Mouse (Mus musculus) adrenal gland, postnatal 10 days (tissue): ENCODE measurements around the gene C8g. TPM values are rescaled to one million over a fixed set of nuclear protein-coding genes. Genes with fewer than 3 reads are reported as not detected.

Experiments used
- DNase-seq: peaks from one replicate; pipeline ENCODE4 v3.0.0; 2021; ENCODE audit warnings: mixed read lengths
- total RNA-seq, 2 experiments: library from RNA; stranded (reverse); gene quantifications; 2 replicates each; pipeline ENCODE4 v1.2.3; 2021

Gene C8g
- total RNA-seq, 2 experiments from 2014 or later = 16.8 to 42.9 TPM

DNA sequence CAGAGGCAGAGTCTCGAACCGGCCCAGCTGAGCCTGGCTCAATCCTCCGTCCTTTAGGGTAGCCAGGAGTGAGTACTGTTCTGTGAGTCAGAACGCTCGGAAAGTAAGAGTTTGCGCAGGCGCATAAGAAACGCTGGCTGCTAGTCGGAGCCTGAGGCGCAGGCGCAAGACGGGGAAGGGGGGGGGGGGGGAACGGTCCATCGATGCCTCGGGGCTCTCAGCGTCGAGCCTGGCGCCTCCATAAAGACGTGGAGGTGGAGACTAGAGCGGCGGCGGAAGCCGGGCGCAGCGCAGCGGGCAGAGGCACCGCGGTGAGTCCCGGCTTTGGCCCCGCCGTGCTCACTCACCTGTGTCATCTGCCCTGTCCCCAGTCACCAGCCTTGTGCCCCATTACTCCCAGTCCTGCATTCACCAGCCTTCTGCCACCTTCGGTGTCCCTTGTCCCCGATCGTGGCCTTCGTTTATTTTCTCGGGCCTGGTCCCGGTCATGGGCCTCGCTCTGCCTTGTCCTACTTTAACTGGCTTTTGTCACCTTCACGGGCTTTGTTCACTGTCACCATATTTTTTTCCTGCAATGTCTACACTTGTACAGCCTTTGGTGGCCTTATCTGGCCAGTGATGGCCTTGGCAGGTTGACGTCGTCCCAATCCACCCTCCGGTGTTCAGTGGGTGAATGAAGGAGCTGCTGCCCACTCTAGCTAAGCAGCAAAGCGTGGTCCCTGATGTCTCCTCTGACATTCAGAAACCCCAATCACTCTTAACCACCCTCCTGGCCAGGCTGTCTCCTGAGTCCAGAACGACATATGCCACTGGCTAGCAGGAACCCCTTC, 728 bp downstream of the C8g start, which contains the start of gene Fbxw5:
Fbxw5 (plus strand) TSS at position 175 of the 830 bp plus-strand sequence.
- peak; percentile 87 for DNase-seq

DNA sequence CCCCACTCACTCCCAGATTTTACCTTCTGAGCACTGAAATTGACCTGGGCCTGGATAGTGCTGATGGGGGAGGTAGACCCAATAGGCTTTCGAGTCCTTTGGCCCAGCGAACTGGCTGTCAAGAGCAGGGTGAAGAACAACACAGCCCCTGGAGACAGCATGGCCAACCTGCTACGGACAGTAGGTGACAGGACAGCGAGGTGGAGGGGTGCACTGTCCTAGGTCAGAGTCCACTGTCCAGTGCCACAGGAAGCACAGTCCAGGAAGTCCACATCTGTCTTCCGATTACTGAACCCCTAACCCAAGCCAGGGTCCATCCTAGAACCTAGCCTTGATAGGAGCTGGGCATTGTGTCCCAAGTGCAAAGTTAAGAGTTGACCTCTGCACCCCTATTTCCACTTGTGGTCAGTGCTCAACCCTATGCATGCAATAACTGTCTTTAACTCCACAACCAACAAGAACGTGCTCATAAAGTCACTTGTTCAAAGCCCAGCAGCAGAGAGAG, 1.4 kb downstream of the C8g start:
- no peak for DNase-seq

DNA sequence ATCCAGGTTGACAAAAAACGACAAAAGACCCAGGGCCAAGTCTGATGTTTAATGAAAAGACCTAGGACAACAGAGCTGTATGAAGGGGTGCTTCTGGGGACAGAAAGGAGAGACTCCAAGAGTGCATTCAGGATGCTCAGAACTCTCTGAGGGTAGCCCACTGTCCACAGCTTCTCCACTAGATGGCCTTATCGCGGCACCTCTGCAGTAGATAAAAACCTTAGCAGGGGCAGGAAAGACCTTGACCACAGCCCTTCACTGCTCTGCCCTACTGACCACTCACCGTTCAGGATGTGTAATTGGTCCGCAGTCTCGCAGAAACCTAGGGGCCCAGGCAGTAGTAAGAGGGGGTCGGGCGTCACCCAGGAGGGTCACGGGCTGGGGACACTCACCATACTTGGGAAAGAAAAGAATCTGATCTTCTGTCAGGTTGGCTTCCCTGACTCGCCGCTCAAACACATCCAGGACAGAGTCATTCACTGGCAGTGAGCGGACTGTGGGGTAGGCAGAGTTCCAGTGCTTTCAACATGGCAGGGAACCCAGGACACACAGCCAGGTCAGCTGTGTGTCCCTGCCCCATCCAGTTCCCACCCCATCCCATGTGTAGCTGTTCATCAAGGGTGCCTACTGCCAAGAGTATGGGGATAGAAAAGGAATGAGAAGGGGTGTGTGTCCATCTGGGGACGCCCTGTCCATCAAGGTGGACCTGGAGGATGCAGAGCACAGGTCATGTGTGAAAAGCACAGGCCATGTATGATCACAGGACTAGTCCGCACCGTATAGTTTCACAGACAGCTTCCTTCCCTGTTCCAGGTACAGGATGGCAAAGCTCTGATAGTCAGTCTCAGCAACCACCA, 2.7 kb downstream of the C8g start:
- DNase-seq = no peak

DNA sequence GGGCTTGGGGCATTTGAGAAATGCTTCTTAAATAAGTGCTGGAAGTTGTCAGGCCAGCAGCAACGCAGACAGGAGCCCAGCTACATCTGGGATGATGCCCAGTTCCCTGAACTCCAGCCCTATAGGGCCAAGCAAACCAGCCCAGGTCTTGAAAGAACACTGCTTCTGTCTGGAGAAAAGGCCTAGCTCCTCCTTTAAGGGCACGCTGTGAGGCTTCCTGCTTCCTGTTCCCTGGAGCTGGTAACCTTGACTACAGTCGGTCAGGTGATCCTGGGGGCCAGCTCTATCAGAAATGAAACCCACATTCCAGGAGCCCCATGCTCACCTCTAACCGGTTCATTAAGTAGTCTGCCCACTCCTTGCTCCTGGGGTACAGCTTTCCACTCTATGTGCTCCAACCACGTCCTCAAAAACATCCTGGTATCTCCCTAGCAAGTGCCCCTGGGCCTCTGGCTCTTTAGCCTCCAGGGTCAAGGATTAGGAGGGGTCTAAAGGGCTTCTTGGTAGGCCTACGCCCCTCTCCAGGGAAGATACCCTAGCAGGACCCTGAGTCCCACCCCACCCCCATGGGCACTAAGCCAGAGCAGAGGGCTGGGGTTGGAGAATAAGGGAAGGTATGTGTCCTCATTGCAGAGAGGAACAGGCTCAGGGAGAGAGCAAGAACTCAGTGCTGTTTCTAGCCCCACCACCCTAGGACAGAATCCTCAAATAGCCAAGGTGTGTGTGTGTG, 3.5 kb downstream of the C8g start:
- no peak for DNase-seq

DNA sequence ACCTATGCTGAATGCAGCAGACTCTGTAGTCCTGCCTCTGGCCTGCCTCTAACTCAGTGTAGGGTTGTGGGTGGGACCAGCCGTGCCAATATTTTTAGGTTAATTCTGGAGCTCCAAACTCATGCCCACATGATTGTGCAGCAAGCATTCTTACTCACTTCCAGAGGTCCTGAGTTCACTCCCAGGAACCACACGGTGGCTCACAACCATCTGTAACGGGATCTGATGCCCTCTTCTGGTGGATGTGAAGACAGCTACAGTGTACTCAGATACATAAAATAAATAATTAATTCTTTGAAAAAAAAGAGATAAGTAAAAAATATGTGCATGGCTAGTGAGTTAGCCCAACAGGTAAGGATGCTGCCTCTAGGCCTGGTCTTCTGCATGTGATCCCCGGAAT, 5.1 kb downstream of the C8g start:
- DNase-seq = peak; percentile 30

DNA sequence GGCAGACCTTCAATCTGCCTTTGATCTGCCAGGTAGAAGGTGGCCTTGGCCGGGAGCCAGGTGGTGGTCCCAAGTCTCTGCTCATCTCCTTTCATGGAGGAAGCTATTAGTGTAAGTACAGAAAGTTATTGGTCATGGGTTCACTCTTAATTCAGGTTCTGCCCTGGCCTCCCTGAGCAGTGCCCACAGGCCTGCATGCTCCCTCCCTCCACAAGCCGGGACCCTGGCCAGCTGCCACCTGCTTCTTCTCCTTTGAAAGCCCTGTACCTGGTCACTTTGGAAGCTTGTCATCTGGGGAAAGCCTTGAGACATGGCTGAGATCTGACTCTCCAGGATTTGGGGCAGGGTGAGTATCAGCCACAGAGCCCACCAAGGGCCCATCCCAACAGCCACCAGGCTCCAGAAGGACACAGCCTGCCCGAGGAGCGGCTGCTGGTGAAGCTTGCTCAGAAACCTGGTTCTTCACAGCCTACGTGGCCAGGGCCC, 8.0 kb downstream of the C8g start, which contains the start of gene Lcn12:
Lcn12 (minus strand) TSS at position 436 of the 486 bp plus-strand sequence.
- DNase-seq = no peak

DNA sequence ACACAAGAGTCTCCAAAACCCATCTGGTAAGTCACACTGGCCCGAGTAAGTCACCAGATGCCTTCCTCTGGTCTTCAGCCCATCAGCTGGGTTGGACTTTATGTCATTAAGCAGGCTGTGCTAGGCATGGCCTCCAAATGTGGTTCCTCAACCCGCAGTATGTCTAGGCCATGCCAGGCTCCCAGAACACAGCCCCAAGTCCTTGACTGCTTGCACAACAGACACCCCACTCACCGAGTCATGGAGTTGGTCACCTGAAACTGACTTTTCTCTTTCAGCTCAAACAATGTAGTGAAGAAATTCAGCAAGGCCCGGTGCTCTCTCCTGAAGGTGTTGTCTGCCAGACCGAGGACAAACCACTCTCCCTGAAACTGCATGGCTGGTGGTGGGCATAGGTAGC, 8.5 kb downstream of the C8g start:
- DNase-seq = no peak

DNA sequence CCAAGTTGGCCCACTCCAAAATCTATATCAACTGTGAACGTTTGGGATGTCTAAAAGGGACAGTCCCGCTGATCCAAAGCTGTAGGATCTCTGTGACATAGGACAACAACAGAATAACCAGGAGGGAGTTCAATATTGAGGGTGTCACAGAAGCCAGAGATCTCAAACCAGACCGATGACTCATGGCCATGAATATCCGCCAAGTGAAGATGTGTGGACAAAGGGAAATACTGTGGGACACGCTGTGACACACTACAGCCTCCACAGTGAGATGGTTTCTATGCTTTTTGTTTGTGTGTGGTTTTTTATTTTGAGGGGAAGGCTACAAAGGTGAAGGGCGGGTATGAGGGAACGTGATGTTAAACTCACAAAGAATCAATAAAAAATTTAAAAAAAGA, 12.8 kb downstream of the C8g start:
- peak; percentile 42 for DNase-seq

DNA sequence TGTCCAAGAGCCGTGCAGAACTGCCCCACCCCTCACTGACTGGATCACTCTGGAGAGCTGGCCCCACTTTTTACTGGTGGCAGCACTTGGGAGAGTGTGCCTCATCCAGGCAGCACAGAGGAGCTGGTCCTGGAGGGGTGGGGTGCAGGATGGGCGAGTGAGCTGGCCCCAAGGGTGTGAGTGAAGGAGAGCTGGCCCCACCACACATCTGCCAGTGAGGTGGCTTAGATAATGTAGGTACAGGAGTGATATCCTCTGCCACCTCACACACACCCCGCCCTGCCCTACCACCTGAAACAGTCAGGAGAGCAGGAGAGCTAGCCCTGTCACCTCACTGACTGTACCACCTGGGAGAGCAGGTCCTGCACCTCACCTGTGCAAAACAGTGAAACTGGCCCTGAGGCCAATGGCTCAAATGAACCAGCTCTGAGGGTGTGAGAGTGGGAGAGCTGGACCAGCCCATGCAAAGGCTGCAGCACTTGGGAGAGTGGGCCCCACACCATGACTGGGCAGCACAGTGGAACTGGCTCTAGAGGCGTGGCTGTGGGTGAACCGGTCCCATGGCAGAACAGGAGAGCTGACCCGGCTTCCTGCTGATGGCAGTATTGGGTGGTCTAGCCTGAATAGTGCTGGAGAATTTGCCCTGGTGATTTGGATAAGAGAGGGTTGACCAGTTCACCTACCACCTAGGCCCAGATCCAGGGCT, 13.4 kb downstream of the C8g start:
- DNase-seq = no peak

DNA sequence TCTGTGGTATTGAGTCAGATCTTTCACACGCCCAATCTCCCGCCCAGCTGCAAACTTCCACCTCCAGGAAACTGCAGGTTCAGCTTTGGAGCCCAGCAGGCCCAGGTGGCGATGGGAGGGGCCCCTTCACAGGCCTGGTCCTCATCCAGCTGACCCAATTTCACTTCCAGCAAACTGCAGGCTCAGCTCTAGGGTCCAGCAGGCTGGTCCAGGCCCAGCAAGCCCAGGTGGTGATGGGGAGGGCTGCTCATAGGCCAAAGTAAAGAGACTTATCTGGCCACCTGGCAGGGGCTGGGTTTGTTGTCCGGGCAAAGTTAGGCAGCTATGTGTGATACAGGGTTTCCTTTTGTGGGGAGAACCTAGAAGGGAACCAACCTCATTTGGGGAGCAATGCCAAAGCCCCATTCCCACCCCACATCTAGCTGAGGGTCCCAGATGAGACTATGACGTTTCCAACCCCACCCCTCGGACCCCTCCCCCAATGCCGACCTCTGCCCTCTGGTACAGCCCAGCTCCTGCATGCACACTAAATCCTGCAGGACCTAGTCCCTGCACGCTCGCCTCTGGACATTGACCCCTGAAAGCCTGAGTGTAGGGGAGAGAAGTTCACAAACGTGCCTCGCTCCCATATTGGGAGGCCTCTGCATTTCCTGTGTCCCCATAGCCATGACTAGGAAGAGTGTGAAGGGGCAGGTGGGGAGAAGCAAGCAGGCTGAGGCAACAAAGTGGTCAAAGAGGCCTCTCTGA, 16.4 kb downstream of the C8g start:
- DNase-seq = no peak

DNA sequence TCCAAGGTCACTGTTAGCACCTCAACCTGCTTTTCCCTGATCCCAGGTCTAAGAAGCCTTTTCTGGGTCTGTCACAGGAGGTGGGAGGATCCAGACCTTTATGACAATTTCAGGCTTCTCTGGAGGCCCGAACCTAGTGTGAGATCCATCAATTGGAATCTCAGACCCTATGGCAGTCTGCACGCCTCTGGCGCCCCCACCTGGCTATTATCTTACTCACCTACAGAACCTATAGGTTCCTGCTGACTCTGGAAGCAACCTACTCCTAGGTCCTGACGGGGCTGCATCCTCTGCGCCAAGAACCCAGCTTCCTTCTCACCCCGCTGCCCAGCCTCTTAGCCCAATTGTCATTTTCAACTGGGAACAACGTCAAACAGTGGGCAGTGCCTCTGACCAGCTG, 18.6 kb downstream of the C8g start:
- DNase-seq = peak; percentile 71

DNA sequence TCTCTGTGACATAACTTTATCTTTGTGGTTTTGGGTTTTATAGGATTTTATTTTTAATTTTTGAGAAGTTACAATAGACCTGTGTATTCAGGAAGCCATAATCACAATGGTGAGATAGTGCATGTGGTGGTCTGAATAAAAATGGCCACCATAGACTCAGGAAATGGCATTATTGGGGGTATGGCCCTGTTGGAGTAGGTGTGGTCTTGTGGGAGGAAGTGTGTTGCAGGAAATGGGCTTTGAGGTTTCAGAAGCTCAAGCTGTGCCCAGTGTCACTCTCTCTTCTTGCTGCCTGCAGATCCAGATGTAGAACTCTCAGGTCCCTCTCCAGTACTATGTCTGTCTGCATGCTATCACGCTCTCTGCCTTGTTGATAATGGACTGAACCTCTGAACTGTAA, 21.0 kb downstream of the C8g start:
- DNase-seq = no peak

DNA sequence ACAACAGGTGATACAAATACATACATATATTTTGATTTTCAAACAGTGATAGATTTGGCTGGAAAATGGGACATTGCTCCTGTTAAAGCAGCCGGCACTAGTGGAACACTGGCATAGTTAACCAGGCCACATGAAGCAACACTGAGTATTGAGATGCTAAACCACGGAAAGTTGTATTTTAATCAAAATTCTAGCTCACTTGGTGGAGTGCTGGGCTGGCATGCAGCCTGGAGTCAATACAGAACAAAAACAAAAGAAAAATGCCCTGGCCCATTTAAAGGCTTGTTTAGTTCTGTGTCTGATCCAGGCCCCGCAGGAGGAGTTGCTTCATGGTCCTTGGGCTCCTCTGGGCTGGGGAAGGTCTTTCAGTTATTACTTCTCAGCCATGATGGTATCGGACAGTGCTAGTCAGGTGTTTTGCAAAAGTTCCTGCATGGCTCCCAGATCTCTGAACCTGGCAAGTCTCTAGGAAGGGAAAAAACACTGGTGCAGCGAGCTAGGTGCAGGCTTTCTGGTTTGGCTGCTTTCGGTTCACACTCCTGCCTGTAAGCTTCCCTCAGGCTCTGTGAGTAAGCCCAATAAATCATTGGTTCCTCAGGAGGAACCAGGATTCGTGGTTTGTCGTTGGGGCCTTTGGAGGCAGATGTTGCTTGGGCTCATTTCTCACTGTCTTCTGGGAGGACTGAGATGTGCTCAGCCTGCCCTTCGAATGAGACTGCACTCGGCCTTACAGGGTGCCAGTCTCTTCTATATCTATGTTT, 21.8 kb downstream of the C8g start:
- DNase-seq = peak; percentile 35

DNA sequence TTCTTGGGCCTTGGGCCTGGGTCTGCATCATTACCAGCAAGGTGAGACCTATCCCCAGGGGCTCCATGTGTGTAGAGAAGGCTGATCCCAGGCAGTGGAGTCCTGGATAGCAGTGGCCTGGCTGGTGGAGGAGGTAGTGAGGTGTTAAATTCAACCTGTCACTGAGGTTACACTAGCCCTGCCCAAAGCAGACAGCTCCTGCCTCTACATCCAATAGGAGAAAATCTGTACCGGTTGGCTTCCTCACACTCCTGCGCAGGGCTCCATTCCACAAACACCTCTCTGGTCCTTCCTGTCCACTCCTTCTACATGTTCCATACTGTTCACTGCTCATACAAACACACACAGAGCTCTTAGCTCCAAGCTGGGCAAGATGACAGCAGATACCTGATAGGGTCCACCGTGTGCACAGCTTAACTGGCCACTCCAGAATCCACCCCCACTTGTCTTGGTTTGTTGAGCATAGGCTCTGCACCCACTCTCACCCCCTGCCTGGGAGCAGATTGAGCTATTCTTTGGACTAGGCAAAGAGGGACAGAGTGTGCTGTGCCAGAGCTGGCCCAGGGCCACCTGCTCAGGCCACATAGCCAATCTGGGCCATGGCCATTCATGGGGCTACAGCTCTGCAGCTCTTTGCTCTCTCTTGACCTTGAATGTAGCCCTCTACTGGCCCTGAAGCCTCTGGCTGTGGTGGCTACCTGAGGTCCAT, 23.4 kb downstream of the C8g start:
- DNase-seq = peak; percentile 73

DNA sequence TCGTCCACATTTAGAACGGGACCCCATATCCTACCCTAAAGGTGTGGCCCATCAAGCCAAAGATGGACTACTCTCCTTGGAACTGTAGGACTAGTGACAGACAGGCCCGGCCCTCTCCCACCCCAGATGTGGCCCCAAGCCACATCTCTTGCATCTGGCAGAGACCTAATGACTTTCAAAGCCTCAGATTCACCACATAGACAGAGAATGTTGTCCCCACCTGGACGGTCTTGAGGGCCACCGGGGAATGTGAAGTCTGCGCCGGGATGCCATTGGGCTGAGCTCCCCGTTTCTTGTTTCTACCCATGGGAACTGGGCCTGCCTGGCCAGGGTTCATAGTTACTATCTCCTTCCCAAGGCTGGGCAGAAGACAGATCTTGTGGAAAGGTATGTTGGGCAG, 24.0 kb downstream of the C8g start:
- no peak for DNase-seq

DNA sequence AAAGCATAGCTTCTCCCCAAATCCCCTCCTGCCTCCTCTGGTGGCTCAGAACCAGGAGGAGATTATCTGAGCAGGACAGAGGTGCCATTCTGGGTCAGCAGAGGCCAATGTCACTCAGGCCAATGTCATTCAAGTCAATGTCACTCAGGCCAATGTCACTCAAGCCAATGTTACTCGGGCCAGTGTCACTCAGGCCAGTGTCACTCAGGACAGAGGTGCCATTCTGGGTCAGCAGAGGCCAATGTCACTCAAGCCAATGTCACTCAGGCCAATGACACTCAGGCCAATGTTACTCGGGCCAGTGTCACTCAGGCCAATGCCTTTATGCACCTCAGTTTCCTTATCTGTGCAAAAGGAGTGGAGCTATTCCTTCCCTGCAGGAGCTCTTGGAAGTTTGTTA, 29.0 kb downstream of the C8g start:
- no peak for DNase-seq

DNA sequence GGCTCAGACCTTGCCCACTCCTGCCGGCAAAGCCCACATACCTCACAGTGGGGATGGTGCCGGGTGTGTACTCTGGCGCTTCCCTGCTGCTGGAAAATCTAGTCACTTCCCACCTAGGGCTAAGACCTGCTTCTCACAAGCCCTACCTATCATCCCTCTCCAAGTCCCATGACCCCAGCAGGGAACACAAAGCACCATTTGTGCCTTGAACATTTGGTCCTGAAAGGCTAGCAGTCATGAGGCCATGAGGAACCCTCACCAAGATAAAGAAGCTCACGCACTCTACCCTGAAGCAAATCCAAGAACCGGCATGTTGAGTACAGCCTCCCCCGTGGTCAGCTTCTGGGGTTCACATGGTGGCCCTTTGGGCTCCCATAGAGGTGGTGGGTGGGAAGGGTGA, 31.6 kb downstream of the C8g start, which contains the start of gene Ptgds:
Ptgds (minus strand) TSS at position 78 of the 400 bp plus-strand sequence.
- DNase-seq = no peak

DNA sequence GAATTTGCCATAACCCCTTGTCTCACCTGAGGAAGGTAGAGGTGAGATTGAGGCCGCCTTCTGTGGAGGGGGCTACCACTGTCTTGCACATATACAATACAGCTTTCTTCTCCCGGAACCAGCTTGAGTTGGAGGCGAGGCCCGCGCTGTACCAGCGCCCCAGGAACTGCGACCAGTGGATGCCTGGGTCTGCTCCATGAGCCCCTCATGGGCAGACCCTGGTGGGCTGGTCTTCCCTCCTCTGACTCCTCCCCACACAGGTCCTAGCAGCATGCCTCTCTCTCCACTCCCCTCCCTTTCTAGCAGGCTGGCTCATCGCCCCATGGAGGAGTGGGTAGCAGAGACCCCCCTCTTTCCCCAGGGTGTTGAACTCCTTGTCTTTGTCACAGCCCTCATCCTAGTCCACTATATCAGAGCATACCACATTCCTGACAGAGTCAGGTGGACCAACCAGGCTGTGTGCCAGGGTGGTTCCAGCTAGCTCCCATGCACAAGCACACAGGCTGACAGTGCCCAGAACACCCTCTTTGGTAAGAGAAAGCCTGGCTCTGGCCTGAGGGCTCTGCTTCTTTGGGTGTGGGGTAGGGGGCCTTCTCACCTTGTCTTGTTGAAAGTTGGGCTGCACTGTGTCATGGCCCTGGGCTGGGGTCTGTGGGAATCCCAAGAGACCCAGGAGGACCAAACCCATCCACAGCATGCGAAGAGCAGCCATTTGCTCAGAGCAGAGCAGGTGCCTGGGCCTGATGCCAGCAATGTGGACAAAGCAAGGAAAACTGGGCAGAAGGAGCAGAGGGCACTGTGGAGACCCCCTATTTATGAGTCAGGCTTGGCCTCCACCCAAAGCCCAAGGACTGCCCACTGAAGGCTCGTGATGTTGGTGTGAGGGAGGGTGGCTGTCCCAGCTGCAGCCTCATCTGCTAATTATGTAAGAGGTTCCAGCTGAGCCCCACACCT, 32.3 kb downstream of the C8g start:
- DNase-seq = no peak
